Mouse (Mus musculus): Measurements from ENCODE around the gene Phgr1. TPM values are rescaled to one million over a fixed set of nuclear protein-coding genes. Genes with fewer than 3 reads are reported as not detected.

The Phgr1 gene
- polyA plus RNA-seq, 1 experiment from 2014 or later: not detected

- no peak for TF ChIP-seq CTCF (IDR thresholded peaks at IDR 0.05)
- DNase-seq (ENCODE audit: low read depth, low spot score) (no peak), ATAC-seq (no peak)
- ChIA-PET POLR2A (no interaction called here), CTCF (interaction anchor here (1.6 kb wide), 1 partner anchor 19 kb away, joined by 3 read pairs; no protein-coding TSS in a partner anchor)
- in situ Hi-C loops (cut with MboI; ENCODE audit: low pct_unique_long_range_greater_than_20kb): loop anchor here (25.0 kb wide), 1 partner anchor 204 kb away; no protein-coding TSS in a partner anchor
- H3K27me3 ChIP-seq: peaks cover 11% of the 10 kb centered on the region
Observed at GRCm38 (mm10) chr2:118783663-118784062, 11.1 kb downstream of the Phgr1 start.

DNA sequence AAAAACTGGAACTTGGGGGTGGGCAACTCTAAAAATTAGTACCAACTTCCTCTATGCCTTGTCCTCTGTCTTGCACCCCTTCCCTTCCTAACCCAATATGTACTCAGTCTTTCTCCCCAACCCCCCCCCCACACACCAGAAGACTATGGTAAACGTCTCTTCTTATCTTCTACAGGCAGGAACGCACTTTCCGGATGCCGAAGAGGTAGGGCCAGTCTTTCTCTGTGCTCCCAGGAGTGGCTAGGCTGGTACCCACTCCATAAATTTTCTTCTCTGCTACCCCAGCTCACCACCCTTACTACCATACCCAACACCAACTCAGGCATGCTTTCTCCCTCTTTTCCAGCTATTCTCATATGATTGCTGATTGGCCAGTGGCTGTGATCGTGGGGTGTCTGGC lies 14.0 kb downstream of the Phgr1 start:
- TF ChIP-seq CTCF (IDR thresholded peaks at IDR 0.05): no peak
- in situ Hi-C loops (cut with MboI; ENCODE audit: low pct_unique_long_range_greater_than_20kb): loop anchor here (25.0 kb wide), 1 partner anchor 201 kb away; no protein-coding TSS in a partner anchor
- ChIA-PET CTCF (no interaction called here), POLR2A (no interaction called here)
- ATAC-seq (no peak), DNase-seq (ENCODE audit: low read depth, low spot score) (no peak)
- peaks cover 17% of the 10 kb centered on the region for H3K27me3 ChIP-seq

- ChIA-PET CTCF (interaction anchor here (1.0 kb wide), 1 partner anchor 94 kb away, joined by 3 read pairs; no protein-coding TSS in a partner anchor), POLR2A (no interaction called here)
- ATAC-seq: no peak
- DNase-seq (ENCODE audit: low read depth, low spot score): no peak
- H3K27me3 ChIP-seq: peaks cover 23% of the 10 kb centered on the region
- in situ Hi-C loops (cut with MboI; ENCODE audit: low pct_unique_long_range_greater_than_20kb): loop anchor here (25.0 kb wide), 1 partner anchor 198 kb away; no protein-coding TSS in a partner anchor
- TF ChIP-seq CTCF (IDR thresholded peaks at IDR 0.05): no peak
Observed at GRCm38 (mm10) chr2:118789501-118789900, 16.9 kb downstream of the Phgr1 start.

DNA sequence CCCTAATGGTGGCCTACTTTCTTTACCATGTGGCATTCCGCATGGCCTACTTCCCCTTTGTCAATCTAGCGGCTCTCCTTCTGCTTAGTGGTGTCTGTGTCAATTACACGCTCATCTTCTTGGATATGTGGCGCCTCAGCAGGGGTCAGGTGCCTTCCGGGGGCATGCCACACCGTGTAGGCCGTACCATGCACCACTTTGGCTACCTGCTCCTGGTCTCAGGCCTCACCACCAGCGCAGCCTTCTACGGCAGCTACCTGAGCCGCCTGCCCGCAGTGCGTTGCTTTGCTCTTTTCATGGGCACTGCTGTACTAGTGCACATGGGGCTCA lies 17.6 kb downstream of the Phgr1 start:
- ChIA-PET CTCF (interaction anchor here (1.6 kb wide), 1 partner anchor 12 kb away, joined by 3 read pairs; no protein-coding TSS in a partner anchor), POLR2A (no interaction called here)
- ATAC-seq (no peak), DNase-seq (ENCODE audit: low read depth, low spot score) (no peak)
- in situ Hi-C loops (cut with MboI; ENCODE audit: low pct_unique_long_range_greater_than_20kb): loop anchor here (5.0 to 25.0 kb wide), 2 partner anchors 92 to 197 kb away; no protein-coding TSS in a partner anchor
- no peak for TF ChIP-seq CTCF (IDR thresholded peaks at IDR 0.05)
- peaks cover 23% of the 10 kb centered on the region for H3K27me3 ChIP-seq

- ChIA-PET POLR2A (no interaction called here), CTCF (interaction anchor here (1.2 to 1.6 kb wide), 4 partner anchors 11 to 92 kb away, joined by 3 to 4 read pairs (median 3); no protein-coding TSS in a partner anchor)
- in situ Hi-C loops (cut with MboI; ENCODE audit: low pct_unique_long_range_greater_than_20kb): loop anchor here (5.0 to 25.0 kb wide), 2 partner anchors 91 to 196 kb away; no protein-coding TSS in a partner anchor
- H3K27me3 ChIP-seq: peaks cover 20% of the 10 kb centered on the region
- DNase-seq (ENCODE audit: low read depth, low spot score): no peak
- no peak for TF ChIP-seq CTCF (IDR thresholded peaks at IDR 0.05)
- no peak for ATAC-seq
Observed at GRCm38 (mm10) chr2:118790551-118791525, 18.3 kb downstream of the Phgr1 start.

DNA sequence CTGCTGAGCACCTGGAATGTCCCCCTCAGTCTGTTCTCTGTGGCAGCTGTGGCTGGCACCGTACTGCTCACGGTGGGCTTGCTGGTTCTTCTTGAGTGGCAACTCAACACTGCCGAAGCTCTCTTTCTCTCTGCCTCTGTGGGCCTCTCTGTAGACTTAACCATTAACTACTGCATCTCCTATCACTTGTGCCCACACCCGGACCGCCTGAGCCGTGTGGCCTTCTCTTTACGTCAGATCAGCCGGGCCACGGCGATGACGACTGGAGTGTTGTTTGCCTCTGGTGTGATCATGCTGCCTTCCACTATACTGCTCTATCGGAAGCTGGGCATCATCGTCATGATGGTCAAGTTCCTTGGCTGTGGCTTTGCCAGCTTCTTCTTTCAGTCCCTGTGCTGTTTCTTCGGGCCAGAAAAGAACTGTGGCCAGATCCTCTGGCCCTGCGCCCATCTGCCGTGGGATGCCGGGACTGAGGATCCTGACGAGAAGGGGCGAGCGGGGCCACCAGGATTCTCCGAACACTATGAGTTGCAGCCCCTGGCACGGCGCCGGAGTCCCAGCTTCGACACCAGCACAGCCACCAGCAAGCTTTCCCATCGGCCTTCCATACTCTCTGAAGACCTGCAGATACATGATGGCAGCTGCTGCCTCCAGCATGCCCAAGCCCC lies 19.2 kb downstream of the Phgr1 start:
- TF ChIP-seq CTCF (IDR thresholded peaks at IDR 0.05): no peak
- in situ Hi-C loops (cut with MboI; ENCODE audit: low pct_unique_long_range_greater_than_20kb): loop anchor here (5.0 to 25.0 kb wide), 2 partner anchors 91 to 196 kb away; no protein-coding TSS in a partner anchor
- ATAC-seq (no peak), DNase-seq (ENCODE audit: low read depth, low spot score) (no peak)
- ChIA-PET CTCF (interaction anchor here (1.2 to 1.6 kb wide), 4 partner anchors 10 to 91 kb away, joined by 3 to 4 read pairs (median 3); no protein-coding TSS in a partner anchor), POLR2A (no interaction called here)
- peaks cover 20% of the 10 kb centered on the region for H3K27me3 ChIP-seq

DNA sequence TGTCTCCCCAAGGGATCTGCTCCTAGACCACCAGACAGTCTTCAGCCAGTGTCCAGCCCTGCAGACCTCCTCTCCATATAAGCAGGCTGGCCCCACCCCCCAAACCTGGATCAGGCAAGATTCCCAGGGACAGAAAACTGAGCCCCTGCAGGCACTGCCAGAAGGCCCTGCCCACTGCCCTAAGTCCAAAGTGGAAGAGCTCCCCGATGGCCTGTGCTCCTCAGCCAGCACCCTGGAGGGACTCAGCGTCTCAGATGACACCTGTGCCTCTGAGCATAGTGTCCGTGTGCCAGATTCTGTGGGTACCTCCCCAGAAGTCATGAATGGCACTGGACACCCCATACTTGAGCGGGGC lies 19.7 kb downstream of the Phgr1 start:
- ATAC-seq: no peak
- POLR2A ChIA-PET: no interaction called here

DNA sequence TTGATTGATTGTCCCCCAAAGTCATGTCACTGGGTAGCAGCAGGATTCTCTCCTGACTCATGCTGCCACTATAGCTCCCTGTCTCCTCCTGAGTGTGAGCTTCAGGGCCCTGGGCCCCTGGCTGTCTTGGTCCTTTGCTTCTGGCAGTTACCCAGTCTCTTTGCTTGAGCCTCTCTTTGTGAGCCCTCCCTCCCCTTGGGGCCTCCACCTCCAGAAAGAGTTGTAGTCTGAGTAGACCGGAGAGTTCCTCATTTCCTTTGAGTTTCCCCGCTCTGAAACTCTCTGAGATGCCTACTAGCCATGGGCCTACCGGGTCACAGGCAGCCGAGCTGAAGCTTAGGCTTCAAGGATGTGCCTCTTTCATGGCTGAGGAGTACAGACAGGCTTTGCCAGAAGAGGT lies 21.1 kb downstream of the Phgr1 start:
- DNase-seq (ENCODE audit: low read depth, low spot score) (no peak), ATAC-seq (no peak)
- peaks cover 12% of the 10 kb centered on the region for H3K27me3 ChIP-seq
- TF ChIP-seq CTCF (IDR thresholded peaks at IDR 0.05): no peak
- POLR2A ChIA-PET: no interaction called here
- in situ Hi-C loops (cut with MboI; ENCODE audit: low pct_unique_long_range_greater_than_20kb): loop anchor here (5.0 to 25.0 kb wide), 2 partner anchors 89 to 194 kb away; no protein-coding TSS in a partner anchor
- CTCF ChIA-PET: no interaction called here

More for the DNA sequence above, 19.7 kb downstream of the Phgr1 start:
- H3K27me3 ChIP-seq: peaks cover 19% of the 10 kb centered on the region
- no peak for DNase-seq (ENCODE audit: low read depth, low spot score)
- TF ChIP-seq CTCF (IDR thresholded peaks at IDR 0.05): no peak
- CTCF ChIA-PET: interaction anchor here (1.3 kb wide), 1 partner anchor 28 kb away, joined by 4 read pairs; no protein-coding TSS in a partner anchor
- in situ Hi-C loops (cut with MboI; ENCODE audit: low pct_unique_long_range_greater_than_20kb): loop anchor here (5.0 to 25.0 kb wide), 2 partner anchors 90 to 195 kb away; no protein-coding TSS in a partner anchor

GRCm38 (mm10) chr2:118802542-118803118 lies 30.1 kb downstream of the Phgr1 start:
- ATAC-seq: no peak
- in situ Hi-C loops (cut with MboI; ENCODE audit: low pct_unique_long_range_greater_than_20kb): no loop called here
- TF ChIP-seq CTCF (IDR thresholded peaks at IDR 0.05): no peak
- ChIA-PET CTCF (interaction anchor here (1.1 kb wide), 1 partner anchor 12 kb away, joined by 3 read pairs; no protein-coding TSS in a partner anchor), POLR2A (no interaction called here)
- no peaks in the 10 kb centered on the region for H3K27me3 ChIP-seq
- no peak for DNase-seq (ENCODE audit: low read depth, low spot score)

GRCm38 (mm10) chr2:118804474-118804873 lies 31.9 kb downstream of the Phgr1 start:
- TF ChIP-seq CTCF (IDR thresholded peaks at IDR 0.05): no peak

More at GRCm38 (mm10) chr2:118804474-118804873, 31.9 kb downstream of the Phgr1 start:
- ATAC-seq (no peak), DNase-seq (ENCODE audit: low read depth, low spot score) (no peak)
- H3K27me3 ChIP-seq: no peaks in the 10 kb centered on the region
- CTCF ChIA-PET: no interaction called here
- in situ Hi-C loops (cut with MboI; ENCODE audit: low pct_unique_long_range_greater_than_20kb): no loop called here
- POLR2A ChIA-PET: no interaction called here
